Mouse (Mus musculus): ENCODE measurements around the gene Trp63. TPM values are rescaled to one million over a fixed set of nuclear protein-coding genes. Genes with fewer than 3 reads are reported as not detected.

Trp63 gene
- 0.57 TPM for polyA plus RNA-seq (2015; fragmentation: Illumina TruSeq; extraction: RNeasy Lipid Tissue Mini Kit (QIAGEN cat#74804); ENCODE audit: insufficient read depth, low replicate concordance)

GRCm38 (mm10) chr16:25683531-25684248 lies at the start of gene Trp63:
Gene Trp63 (plus strand): TSS chr16:25683763.

